Mouse (Mus musculus) neural tube, embryonic 10.5 days (tissue): ENCODE measurements around the gene Myl12a.
"Not testable (repeated sequence)": the region's sequence is repeated elsewhere in the genome, so short reads cannot be mapped to it uniquely, and the experiment has no call there.

Source experiments
- DNase-seq: peaks from one replicate; pipeline ENCODE4 v3.0.0-alpha.2; 2017; ENCODE audit warnings: low spot score; ENCODE audit errors: extremely low spot score

The Myl12a gene

DNA sequence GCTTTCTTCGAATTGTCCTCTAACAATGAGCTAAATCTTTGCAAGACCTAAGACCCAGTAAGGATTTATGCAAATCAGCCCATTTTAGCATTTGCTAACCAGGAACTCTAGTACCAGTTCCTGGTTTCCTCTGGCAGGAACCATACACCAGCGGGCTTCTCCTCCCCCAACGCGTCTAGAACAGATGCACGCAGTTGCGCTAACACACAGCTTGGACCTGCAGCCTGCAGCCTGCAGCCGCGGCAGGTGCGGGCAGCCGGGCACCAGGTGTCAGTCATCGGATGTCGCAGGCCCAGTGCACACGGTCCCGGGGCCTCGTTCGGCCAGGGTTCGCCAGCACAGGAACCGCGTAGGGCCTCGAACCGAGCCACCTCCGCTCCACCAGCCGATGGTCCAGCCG is 12.7 kb downstream of the Myl12a start:
- no peak for DNase-seq

- no peak for DNase-seq
These were observed 13.2 kb downstream of the Myl12a start for GRCm38 (mm10) chr17:70989430-70989829.

DNA sequence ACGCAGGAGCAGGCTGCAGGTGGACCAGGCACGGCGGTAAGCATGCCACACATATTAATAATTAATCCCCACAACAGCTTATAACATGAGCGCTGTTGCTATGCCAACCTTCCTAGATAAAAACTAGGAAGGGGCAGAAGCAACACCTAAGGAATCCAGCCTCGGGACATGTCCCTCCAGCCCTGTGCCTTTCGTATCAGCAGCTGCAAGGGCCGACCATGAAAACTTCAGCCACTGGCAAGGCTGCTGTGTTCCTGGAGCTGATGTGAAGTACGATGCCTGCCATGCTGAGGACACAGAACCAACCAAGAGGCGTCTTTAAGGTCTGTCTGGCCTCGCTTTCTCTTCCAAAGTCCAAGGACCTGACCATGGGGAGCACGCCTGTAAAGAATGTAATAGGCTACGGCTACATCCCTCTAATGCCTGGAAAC is 14.3 kb downstream of the Myl12a start:
- no peak for DNase-seq

DNA sequence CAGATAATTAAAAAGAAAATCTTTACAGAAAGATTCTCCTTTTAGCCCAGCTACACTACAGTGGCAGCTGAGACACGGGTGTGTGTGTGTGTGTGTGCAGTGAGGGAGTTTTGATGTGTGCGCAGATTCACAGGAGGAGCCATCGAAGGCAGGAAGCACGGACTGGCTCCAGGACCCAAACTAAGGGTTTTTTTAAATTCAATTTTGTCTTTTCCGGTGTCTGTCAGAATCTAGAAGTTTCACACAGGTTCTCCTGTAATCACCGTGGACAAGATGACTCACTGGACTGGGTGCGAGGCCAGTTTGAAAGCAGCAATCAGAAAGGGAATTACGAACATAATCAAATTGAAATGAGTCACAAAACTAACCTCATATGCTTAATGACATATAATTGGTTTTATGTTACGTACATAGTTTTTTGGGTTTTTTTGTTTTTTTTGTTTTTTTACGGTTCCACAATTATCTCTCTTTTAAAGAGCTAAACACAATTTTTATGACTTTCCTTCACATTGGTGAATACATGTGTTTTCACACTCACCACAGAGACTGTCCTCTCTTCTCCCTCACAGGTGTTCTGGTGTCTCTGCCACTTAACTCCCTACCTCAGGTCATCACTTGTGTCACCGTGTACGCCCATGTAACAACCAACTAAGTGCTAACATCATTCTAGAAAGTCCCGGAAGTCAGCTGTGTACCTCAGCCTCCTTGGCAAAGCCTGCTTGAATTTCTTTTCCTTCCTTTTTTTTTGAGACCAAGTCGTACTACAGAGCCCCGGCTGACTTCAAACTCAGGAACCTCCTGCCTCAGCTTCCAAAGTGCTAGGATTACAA is 15.6 kb downstream of the Myl12a start:
- no peak for DNase-seq

- no peak for DNase-seq
These were observed 16.3 kb downstream of the Myl12a start for GRCm38 (mm10) chr17:70986355-70986740.

DNA sequence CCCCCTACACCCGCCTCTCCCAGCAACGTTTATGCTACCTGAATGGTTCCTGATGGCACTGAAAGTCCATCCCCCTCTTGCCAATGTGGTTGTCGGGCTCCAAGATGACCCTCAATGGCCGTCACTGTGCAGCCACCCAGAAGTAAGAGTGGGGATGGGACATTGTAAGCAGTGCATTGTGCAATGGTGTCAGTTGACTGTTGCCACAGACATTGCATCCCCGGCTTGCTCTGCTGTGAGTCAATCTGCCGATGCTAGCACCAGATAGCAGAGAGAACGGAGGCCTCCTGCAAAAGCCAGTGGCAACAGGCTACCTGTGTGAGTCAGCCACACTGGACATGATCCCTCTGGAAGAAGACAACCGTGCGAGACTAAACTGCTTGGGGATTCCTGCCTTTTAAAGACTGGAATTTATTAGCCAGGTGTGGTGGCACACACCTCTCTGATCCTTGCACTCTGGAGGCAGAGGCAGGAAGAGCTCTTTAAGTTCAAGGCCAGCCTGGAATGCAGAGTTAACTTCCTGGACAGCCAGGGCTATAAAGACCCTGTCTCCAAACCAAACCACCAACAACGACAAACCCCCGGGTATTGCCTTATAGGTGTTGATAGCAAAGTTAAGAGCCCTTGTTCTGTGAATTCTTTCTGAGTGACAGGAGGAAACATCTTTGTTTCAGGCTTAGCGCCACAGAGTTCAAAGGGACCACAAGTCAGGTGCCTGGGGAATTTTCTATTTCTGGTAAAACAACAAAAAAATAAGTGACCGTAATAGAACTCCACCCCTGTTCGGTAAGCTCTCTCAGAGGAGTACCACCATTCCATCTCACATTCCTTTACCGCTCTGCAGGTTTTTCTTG is 16.9 kb downstream of the Myl12a start:
- DNase-seq, result no peak

- DNase-seq, result no peak
These were observed 23.1 kb downstream of the Myl12a start for GRCm38 (mm10) chr17:70979345-70980223.

GRCm38 (mm10) chr17:70977799-70978198 is 24.9 kb downstream of the Myl12a start:
- DNase-seq, result no peak

GRCm38 (mm10) chr17:70974065-70974464 is 28.6 kb downstream of the Myl12a start:
- not testable (repeated sequence) for DNase-seq

- no peak for DNase-seq
These were observed 29.3 kb downstream of the Myl12a start for GRCm38 (mm10) chr17:70973398-70973797.

DNA sequence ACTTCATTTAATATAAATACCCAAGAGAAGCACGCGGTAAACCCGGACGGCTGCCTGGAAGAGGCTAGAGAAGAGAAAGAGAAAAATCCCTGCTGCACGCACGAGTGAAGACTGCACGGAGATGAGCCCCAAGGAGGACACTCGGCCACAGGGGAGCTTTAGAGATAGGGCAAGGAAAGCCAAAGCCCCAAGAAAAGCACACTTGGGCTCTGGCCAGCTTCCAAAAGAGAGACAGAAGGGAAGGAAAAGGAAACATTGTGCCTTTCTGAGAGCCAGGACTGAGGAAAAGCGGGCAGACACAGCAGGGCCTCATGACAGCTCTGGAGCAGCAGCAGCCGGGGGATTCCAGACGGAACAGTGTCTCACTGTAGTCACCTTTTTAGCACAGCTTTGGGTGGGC is 31.5 kb downstream of the Myl12a start:
- DNase-seq, result no peak

- peak; percentile 20 for DNase-seq
These were observed 34.0 kb downstream of the Myl12a start for GRCm38 (mm10) chr17:70968606-70969191.

- peak; percentile 16 for DNase-seq
These were observed 35.0 kb downstream of the Myl12a start for GRCm38 (mm10) chr17:70967646-70968045.

GRCm38 (mm10) chr17:70967191-70967590 is 35.5 kb downstream of the Myl12a start:
- peak; percentile 15 for DNase-seq

DNA sequence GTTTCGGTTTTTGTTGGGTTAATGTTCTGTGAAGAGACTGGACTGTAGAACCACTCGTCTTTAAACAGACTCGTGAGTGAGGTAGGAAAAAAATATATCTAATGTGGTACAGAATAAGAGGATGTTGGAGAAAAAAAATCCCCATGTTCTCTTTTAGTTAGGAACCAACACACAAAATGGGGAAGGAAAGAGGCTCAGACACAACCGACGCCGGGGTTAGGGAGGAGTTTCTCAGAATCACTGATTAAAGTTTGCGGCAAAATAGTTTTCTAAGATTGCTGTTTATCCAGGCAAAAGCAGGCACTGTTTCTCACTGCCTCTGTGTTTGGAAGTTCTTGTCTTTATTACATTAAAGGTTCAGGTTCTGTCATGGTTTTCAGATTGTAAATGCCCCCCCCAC is 36.6 kb downstream of the Myl12a start:
- no peak for DNase-seq

DNA sequence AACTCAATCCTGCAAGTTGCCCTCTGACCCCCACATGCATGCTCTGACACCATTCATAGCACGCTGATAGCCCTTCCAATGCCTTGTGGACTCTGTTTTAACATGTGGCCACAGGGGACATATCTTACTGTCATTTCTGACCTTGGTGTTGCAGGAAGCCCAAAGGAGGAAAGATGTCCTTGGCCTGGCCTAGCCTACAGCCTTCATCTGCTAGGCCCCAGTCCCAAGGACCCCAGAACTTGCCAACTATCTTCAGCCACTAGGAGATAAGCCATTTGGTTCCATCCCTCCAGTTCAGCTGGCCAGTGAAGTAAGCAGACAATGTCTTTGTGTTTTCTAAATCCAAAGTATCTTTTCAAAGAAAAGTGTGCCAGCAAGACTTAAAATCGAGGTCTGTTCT is 37.4 kb downstream of the Myl12a start:
- DNase-seq, result no peak

DNA sequence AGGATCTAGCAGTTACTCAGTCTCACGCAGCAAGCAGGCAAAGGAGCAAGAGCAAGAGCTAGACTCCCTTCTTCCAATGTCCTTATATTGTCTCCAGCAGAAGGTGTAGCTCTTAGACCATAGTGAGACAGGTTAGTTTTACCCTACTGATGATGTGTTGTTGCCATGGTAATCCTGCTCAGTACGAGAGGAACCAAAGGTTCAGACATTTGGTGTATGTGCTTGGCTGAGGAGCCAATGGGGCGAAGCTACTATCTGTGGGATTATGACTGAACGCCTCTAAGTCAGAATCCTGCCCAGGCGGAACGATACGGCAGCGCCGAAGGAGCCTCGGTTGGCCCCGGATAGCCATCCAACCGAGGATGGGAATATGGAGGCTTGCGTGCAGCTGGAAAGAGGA is 39.1 kb downstream of the Myl12a start:
- peak; percentile 55 for DNase-seq

DNA sequence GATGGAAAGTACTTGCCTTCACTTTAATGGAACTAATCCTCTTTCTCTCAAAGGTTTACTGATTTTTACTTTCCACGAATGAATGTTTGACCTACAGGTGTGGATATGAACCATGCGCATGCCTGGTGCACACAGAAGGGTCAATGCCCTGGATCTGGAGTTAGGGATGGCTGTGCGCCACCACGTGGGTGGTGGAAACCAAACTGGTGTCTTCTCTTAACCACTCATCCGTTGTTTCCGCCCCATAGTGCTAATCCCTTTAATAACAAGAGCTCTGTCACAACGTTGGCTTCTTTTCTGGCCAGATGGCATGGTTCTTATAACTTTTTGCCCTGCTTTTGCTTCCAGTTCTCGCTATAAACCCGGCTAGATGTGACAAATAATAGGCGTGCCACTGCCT is 51.4 kb downstream of the Myl12a start:
- DNase-seq, result no peak

GRCm38 (mm10) chr17:70949171-70949570 is 53.5 kb downstream of the Myl12a start:
- no peak for DNase-seq

DNA sequence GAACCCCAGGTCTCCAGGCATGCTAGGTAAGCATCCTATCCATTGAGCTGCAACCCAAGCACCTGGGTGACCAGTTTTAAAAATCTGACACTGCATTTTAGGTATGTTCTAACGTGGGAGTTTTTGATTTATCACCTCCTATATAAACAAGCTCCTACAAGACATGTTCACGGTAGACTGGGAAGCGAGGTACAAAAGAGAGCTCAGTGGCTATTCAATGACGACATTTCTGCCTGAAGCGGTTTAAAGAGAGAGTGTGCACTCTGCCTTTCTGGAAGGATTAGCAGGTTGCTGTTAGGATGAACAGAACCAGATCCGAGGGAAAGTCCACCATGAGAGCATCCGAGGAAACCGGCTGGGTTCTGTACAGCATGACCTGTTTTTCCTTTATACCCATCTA is 54.0 kb downstream of the Myl12a start:
- no peak for DNase-seq

DNA sequence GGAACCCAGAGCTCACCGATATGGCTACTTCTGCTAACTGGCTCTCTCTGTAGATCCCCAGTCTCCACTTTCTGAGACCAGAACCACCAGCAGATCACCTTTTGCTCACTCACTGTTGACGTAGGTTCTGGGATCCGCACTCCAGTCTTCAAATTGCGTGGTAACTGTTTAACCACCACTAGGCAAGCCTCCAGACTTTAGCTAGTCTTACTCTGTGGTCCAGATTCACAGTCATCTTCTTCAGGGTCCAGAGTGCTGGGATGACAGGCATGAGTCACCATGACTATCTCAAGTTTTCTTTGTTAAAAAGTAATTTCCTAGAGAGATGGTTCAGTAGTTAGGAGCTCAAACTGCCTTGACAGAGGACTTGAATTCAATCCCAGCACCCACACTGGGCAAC is 58.9 kb downstream of the Myl12a start:
- DNase-seq, result no peak
